Mouse (Mus musculus): ENCODE measurements around the gene Tab1. TPM values are rescaled to one million over a fixed set of nuclear protein-coding genes. Genes with fewer than 3 reads are reported as not detected.

The Tab1 gene
- polyA plus RNA-seq, 1 experiment from 2014 or later, result 28.0 TPM

GRCm38 (mm10) chr15:80136645-80137044 is 3.7 kb downstream of the Tab1 start:
- no peaks in the 10 kb centered on the region for H3K27me3 ChIP-seq (ENCODE audit: control insufficient read depth, insufficient read depth, low read length)
- 0 out of 4 replicates have a peak overlapping the region, but pooled peaks of 1 of the 2 experiments have one; percentile 45 for H3K27ac ChIP-seq (replicated peaks in 1 of 2; ENCODE audit: control insufficient read depth in 1 of 2, insufficient read depth in 1 of 2, low read depth in 2 of 2, low read length in 2 of 2)
- no peaks in the 10 kb centered on the region for H3K9me3 ChIP-seq (ENCODE audit: control insufficient read depth, low read length)
- ATAC-seq (ENCODE audit: insufficient number of reproducible peaks, insufficient read depth, low FRiP score, low read depth), result no peak
- no peak overlapping the region for H3K9ac ChIP-seq (ENCODE audit: low read length)
- peaks cover 23% of the 10 kb centered on the region for H3K36me3 ChIP-seq (ENCODE audit: control insufficient read depth, insufficient read depth, low read length)
- no peak overlapping the region for H3K4me3 ChIP-seq (ENCODE audit: control insufficient read depth in 1 of 2, insufficient read depth in 1 of 2, low read depth in 1 of 2, low read length in 2 of 2)
- H3K4me2 ChIP-seq (ENCODE audit: low read length), result no peak overlapping the region
- WGBS, result 91% methylated on average over 3 of the region's 3 CpGs
- peaks cover 18 to 50% of the 10 kb centered on the region in 2 experiments for H3K4me1 ChIP-seq (ENCODE audit: control insufficient read depth in 2 of 2, insufficient read depth in 2 of 2, low read length in 2 of 2)

GRCm38 (mm10) chr15:80137945-80138791 is 5.2 kb downstream of the Tab1 start:
- Histone ChIP-seq H3K36me3 (ENCODE audit: control insufficient read depth, insufficient read depth, low read length) (peaks cover 38% of the 10 kb centered on the region), H3K4me3 (ENCODE audit: control insufficient read depth in 1 of 2, insufficient read depth in 1 of 2, low read depth in 1 of 2, low read length in 2 of 2) (no peak overlapping the region), H3K9ac (ENCODE audit: low read length) (peak overlapping the region; percentile 34), H3K9me3 (ENCODE audit: control insufficient read depth, low read length) (0 out of 2 replicates have a peak, but pooled peaks cover 2% of the 10 kb centered on the region), H3K27ac (replicated peaks in 1 of 2; ENCODE audit: control insufficient read depth in 1 of 2, insufficient read depth in 1 of 2, low read depth in 2 of 2, low read length in 2 of 2) (peak overlapping the region; percentile 6 to 50; a peak in 2 of 4 replicates), H3K4me2 (ENCODE audit: low read length) (no peak overlapping the region), H3K4me1 (ENCODE audit: control insufficient read depth in 2 of 2, insufficient read depth in 2 of 2, low read length in 2 of 2) (peaks cover 18 to 50% of the 10 kb centered on the region in 2 experiments), H3K27me3 (ENCODE audit: control insufficient read depth, insufficient read depth, low read length) (no peaks in the 10 kb centered on the region)
- WGBS, result 56% methylated on average over 17 of the region's 17 CpGs
- no peak for ATAC-seq (ENCODE audit: insufficient number of reproducible peaks, insufficient read depth, low FRiP score, low read depth)

GRCm38 (mm10) chr15:80140302-80140701 is 7.4 kb downstream of the Tab1 start:
- H3K27me3 ChIP-seq (ENCODE audit: control insufficient read depth, insufficient read depth, low read length), result no peaks in the 10 kb centered on the region
- H3K4me3 ChIP-seq (ENCODE audit: control insufficient read depth in 1 of 2, insufficient read depth in 1 of 2, low read depth in 1 of 2, low read length in 2 of 2), result no peak overlapping the region
- H3K9me3 ChIP-seq (ENCODE audit: control insufficient read depth, low read length), result 0 out of 2 replicates have a peak, but pooled peaks cover 2% of the 10 kb centered on the region
- no peak for ATAC-seq (ENCODE audit: insufficient number of reproducible peaks, insufficient read depth, low FRiP score, low read depth)
- no peak overlapping the region for H3K9ac ChIP-seq (ENCODE audit: low read length)
- H3K4me1 ChIP-seq (ENCODE audit: control insufficient read depth in 2 of 2, insufficient read depth in 2 of 2, low read length in 2 of 2), result peaks cover 6 to 34% of the 10 kb centered on the region in 2 experiments
- peaks cover 55% of the 10 kb centered on the region for H3K36me3 ChIP-seq (ENCODE audit: control insufficient read depth, insufficient read depth, low read length)
- whole genome bisulfite sequencing, result 96% methylated on average over 2 of the region's 2 CpGs
- H3K27ac ChIP-seq (replicated peaks in 1 of 2; ENCODE audit: control insufficient read depth in 1 of 2, insufficient read depth in 1 of 2, low read depth in 2 of 2, low read length in 2 of 2), result no peak overlapping the region
- no peak overlapping the region for H3K4me2 ChIP-seq (ENCODE audit: low read length)

GRCm38 (mm10) chr15:80140878-80141277 is 8.0 kb downstream of the Tab1 start:
- 0 out of 2 replicates have a peak, but pooled peaks cover 2% of the 10 kb centered on the region for H3K9me3 ChIP-seq (ENCODE audit: control insufficient read depth, low read length)
- peaks cover 6 to 31% of the 10 kb centered on the region in 2 experiments for H3K4me1 ChIP-seq (ENCODE audit: control insufficient read depth in 2 of 2, insufficient read depth in 2 of 2, low read length in 2 of 2)
- no peak overlapping the region for H3K4me3 ChIP-seq (ENCODE audit: control insufficient read depth in 1 of 2, insufficient read depth in 1 of 2, low read depth in 1 of 2, low read length in 2 of 2)
- 77% methylated on average over 3 of the region's 3 CpGs for WGBS
- ATAC-seq (ENCODE audit: insufficient number of reproducible peaks, insufficient read depth, low FRiP score, low read depth), result no peak
- no peak overlapping the region for H3K9ac ChIP-seq (ENCODE audit: low read length)
- H3K4me2 ChIP-seq (ENCODE audit: low read length), result no peak overlapping the region
- no peaks in the 10 kb centered on the region for H3K27me3 ChIP-seq (ENCODE audit: control insufficient read depth, insufficient read depth, low read length)
- H3K27ac ChIP-seq (replicated peaks in 1 of 2; ENCODE audit: control insufficient read depth in 1 of 2, insufficient read depth in 1 of 2, low read depth in 2 of 2, low read length in 2 of 2), result no peak overlapping the region
- H3K36me3 ChIP-seq (ENCODE audit: control insufficient read depth, insufficient read depth, low read length), result peaks cover 58% of the 10 kb centered on the region

- H3K27me3 ChIP-seq (ENCODE audit: control insufficient read depth, insufficient read depth, low read length), result no peaks in the 10 kb centered on the region
- no peak overlapping the region for H3K4me3 ChIP-seq (ENCODE audit: control insufficient read depth in 1 of 2, insufficient read depth in 1 of 2, low read depth in 1 of 2, low read length in 2 of 2)
- H3K36me3 ChIP-seq (ENCODE audit: control insufficient read depth, insufficient read depth, low read length), result peaks cover 53% of the 10 kb centered on the region
- 93% methylated on average over 3 of the region's 3 CpGs for whole genome bisulfite sequencing
- no peak overlapping the region for H3K27ac ChIP-seq (replicated peaks in 1 of 2; ENCODE audit: control insufficient read depth in 1 of 2, insufficient read depth in 1 of 2, low read depth in 2 of 2, low read length in 2 of 2)
- H3K9ac ChIP-seq (ENCODE audit: low read length), result no peak overlapping the region
- no peak overlapping the region for H3K4me2 ChIP-seq (ENCODE audit: low read length)
- ATAC-seq (ENCODE audit: insufficient number of reproducible peaks, insufficient read depth, low FRiP score, low read depth), result no peak
- 0 out of 2 replicates have a peak, but pooled peaks cover 2% of the 10 kb centered on the region for H3K9me3 ChIP-seq (ENCODE audit: control insufficient read depth, low read length)
- peaks cover 9 to 37% of the 10 kb centered on the region in 2 experiments for H3K4me1 ChIP-seq (ENCODE audit: control insufficient read depth in 2 of 2, insufficient read depth in 2 of 2, low read length in 2 of 2)
Observed at GRCm38 (mm10) chr15:80142130-80142529, 9.2 kb downstream of the Tab1 start.

- no peak overlapping the region for H3K9ac ChIP-seq (ENCODE audit: low read length)
- H3K27me3 ChIP-seq (ENCODE audit: control insufficient read depth, insufficient read depth, low read length), result no peaks in the 10 kb centered on the region
- H3K36me3 ChIP-seq (ENCODE audit: control insufficient read depth, insufficient read depth, low read length), result peaks cover 56% of the 10 kb centered on the region
- H3K27ac ChIP-seq (replicated peaks in 1 of 2; ENCODE audit: control insufficient read depth in 1 of 2, insufficient read depth in 1 of 2, low read depth in 2 of 2, low read length in 2 of 2), result no peak overlapping the region
- H3K4me2 ChIP-seq (ENCODE audit: low read length), result no peak overlapping the region
- WGBS, result 82% methylated on average over 6 of the region's 6 CpGs
- H3K9me3 ChIP-seq (ENCODE audit: control insufficient read depth, low read length), result 0 out of 2 replicates have a peak, but pooled peaks cover 2% of the 10 kb centered on the region
- H3K4me1 ChIP-seq (ENCODE audit: control insufficient read depth in 2 of 2, insufficient read depth in 2 of 2, low read length in 2 of 2), result peaks cover 11 to 32% of the 10 kb centered on the region in 2 experiments
- no peak overlapping the region for H3K4me3 ChIP-seq (ENCODE audit: control insufficient read depth in 1 of 2, insufficient read depth in 1 of 2, low read depth in 1 of 2, low read length in 2 of 2)
- no peak for ATAC-seq (ENCODE audit: insufficient number of reproducible peaks, insufficient read depth, low FRiP score, low read depth)
Observed at GRCm38 (mm10) chr15:80143760-80144159, 10.8 kb downstream of the Tab1 start.

- Histone ChIP-seq H3K27ac (replicated peaks in 1 of 2; ENCODE audit: control insufficient read depth in 1 of 2, insufficient read depth in 1 of 2, low read depth in 2 of 2, low read length in 2 of 2) (no peak overlapping the region), H3K4me2 (ENCODE audit: low read length) (no peak overlapping the region), H3K4me1 (ENCODE audit: control insufficient read depth in 2 of 2, insufficient read depth in 2 of 2, low read length in 2 of 2) (peaks cover 5 to 21% of the 10 kb centered on the region in 2 experiments; a peak in 3 of 4 replicates), H3K9ac (ENCODE audit: low read length) (no peak overlapping the region), H3K9me3 (ENCODE audit: control insufficient read depth, low read length) (0 out of 2 replicates have a peak, but pooled peaks cover 2% of the 10 kb centered on the region), H3K36me3 (ENCODE audit: control insufficient read depth, insufficient read depth, low read length) (peaks cover 65% of the 10 kb centered on the region), H3K27me3 (ENCODE audit: control insufficient read depth, insufficient read depth, low read length) (no peaks in the 10 kb centered on the region), H3K4me3 (ENCODE audit: control insufficient read depth in 1 of 2, insufficient read depth in 1 of 2, low read depth in 1 of 2, low read length in 2 of 2) (no peak overlapping the region)
- ATAC-seq (ENCODE audit: insufficient number of reproducible peaks, insufficient read depth, low FRiP score, low read depth), result no peak
- WGBS, result 91% methylated on average over 5 of the region's 5 CpGs
Observed at GRCm38 (mm10) chr15:80145397-80145796, 12.5 kb downstream of the Tab1 start.
